Comparison of ENCODE assay signal across 22 mouse cellular contexts in the genomic region with DNA sequence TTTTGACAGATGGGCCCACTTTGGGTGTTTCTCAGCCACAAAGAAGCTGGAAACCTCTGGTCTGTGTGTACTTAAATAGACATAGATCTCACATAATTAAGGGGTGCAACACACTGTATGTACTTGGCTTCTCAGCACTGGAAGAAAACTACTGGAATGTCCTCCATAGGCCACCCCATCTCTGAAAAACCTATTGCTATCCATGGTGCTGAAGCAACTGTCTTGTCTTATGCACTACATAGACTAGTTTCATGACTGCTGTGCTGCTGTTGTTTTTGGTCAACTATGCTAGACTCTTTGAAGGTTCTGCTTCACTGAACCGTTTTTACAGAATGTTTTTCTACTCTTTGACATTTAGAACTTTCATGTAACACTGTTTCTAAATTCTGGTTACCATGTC.
DNase-seq lines count a peak whose midpoint lies in the region; ATAC-seq and TF ChIP-seq lines count a peak whose summit lies in the region.
"Had no signal": no experiment of that assay in that cellular context is flagged by ENCODE, and none has a peak within 500 bp of the region (broad histone marks: within the 10 kb centered on the region; RNA-seq: fewer than 3 reads in every experiment).

No protein-coding gene starts in this region.

- no peaks in the 10 kb centered on the region for H3K36me3 ChIP-seq in embryonic facial prominence, embryonic 11.5 days (replicated peaks; ENCODE audit: control insufficient read depth, insufficient read depth, low read depth, low read length)
- H3K36me3 ChIP-seq in embryonic facial prominence, embryonic 10.5 days (replicated peaks) = no peaks in the 10 kb centered on the region
- H3K36me3 ChIP-seq in lung, postnatal 0 days (ENCODE audit: insufficient read depth, low read length) = no peaks in the 10 kb centered on the region
- H3K36me3 ChIP-seq in forebrain, embryonic 11.5 days (ENCODE audit: control insufficient read depth, insufficient read depth, low read length) = no peaks in the 10 kb centered on the region
- H3K36me3 ChIP-seq: embryonic facial prominence, embryonic 15.5 days; hindbrain, embryonic 10.5 days; limb, embryonic 13.5 days; neural tube, embryonic 15.5 days had no signal

- ATAC-seq in embryonic facial prominence, embryonic 11.5 days (replicated peaks; ENCODE audit: insufficient number of reproducible peaks, low FRiP score, low TSS enrichment, low read depth) = no peak
- ATAC-seq in lung, postnatal 0 days = no peak
- ATAC-seq in forebrain, embryonic 11.5 days (replicated peaks; ENCODE audit: low FRiP score) = no peak
- ATAC-seq: forebrain, postnatal 0 days; midbrain, embryonic 16.5 days had no signal

- H3K9me3 ChIP-seq in embryonic facial prominence, embryonic 11.5 days (replicated peaks; ENCODE audit: control insufficient read depth, low read length) = no peaks in the 10 kb centered on the region
- no peaks in the 10 kb centered on the region for H3K9me3 ChIP-seq in embryonic facial prominence, embryonic 10.5 days
- no peaks in the 10 kb centered on the region for H3K9me3 ChIP-seq in lung, postnatal 0 days (ENCODE audit: low read length)
- no peaks in the 10 kb centered on the region for H3K9me3 ChIP-seq in forebrain, embryonic 11.5 days (ENCODE audit: control insufficient read depth, low read length)
- H3K9me3 ChIP-seq: embryonic facial prominence, embryonic 15.5 days; hindbrain, embryonic 10.5 days; neural tube, embryonic 15.5 days had no signal

- H3K4me3 ChIP-seq in embryonic facial prominence, embryonic 11.5 days (ENCODE audit: low read depth, low read length) = no peak overlapping the region
- no peak overlapping the region for H3K4me3 ChIP-seq in embryonic facial prominence, embryonic 10.5 days
- H3K4me3 ChIP-seq in lung, postnatal 0 days (ENCODE audit: low read depth, low read length) = no peak overlapping the region
- H3K4me3 ChIP-seq in lung, adult 2 months (replicated peaks; ENCODE audit: extremely low read depth, low read depth, low read length) = no peak overlapping the region
- H3K4me3 ChIP-seq in forebrain, embryonic 11.5 days (ENCODE audit: low read depth, low read length) = no peak overlapping the region
- H3K4me3 ChIP-seq: embryonic facial prominence, embryonic 15.5 days; hindbrain, embryonic 10.5 days; limb, embryonic 13.5 days; neural tube, embryonic 15.5 days had no signal

- TF ChIP-seq CTCF in lung, postnatal 0 days (IDR thresholded peaks at IDR 0.05) = no peak
- TF ChIP-seq CTCF in lung, adult 2 months (IDR thresholded peaks at IDR 0.05; ENCODE audit: insufficient read depth, low read length) = no peak

- no peak for TF ChIP-seq POLR2A in lung, adult 2 months (IDR thresholded peaks at IDR 0.05; ENCODE audit: borderline replicate concordance, extremely low read depth, low read depth, low read length)

- peak; percentile 71 for DNase-seq in embryonic facial prominence, embryonic 11.5 days (ENCODE audit: low spot score)
- DNase-seq in embryonic facial prominence, embryonic 10.5 days (ENCODE audit: low spot score) = no peak
- peak; percentile 7 for DNase-seq in lung, postnatal 0 days (ENCODE audit: low spot score)
- DNase-seq in lung, adult 2 months = no peak
- peak; percentile 36 for DNase-seq in R1 (ENCODE audit: low read depth, low spot score)
- peak; percentile 58 for DNase-seq in retina, embryonic 14.5 days (ENCODE audit: low spot score)
- DNase-seq in forebrain, embryonic 11.5 days (ENCODE audit: low spot score) = no peak
- DNase-seq in gastrocnemius, adult 8-10 months (ENCODE audit: low spot score in 2 of 2) = no peak
- DNase-seq: B cell, adult 2 months; cerebellum, adult 2 months; cerebellum, postnatal 36 days; forebrain, postnatal 0 days; gastrocnemius, postnatal 14 days; lung, postnatal 14 days; right cerebral cortex, postnatal 25 days; thymus, adult 18-20 months had no signal

- no peak overlapping the region for H3K9ac ChIP-seq in embryonic facial prominence, embryonic 11.5 days (replicated peaks; ENCODE audit: low read length)
- H3K9ac ChIP-seq in lung, postnatal 0 days (replicated peaks; ENCODE audit: low read depth) = no peak overlapping the region
- H3K9ac ChIP-seq in forebrain, embryonic 11.5 days (ENCODE audit: low read length) = no peak overlapping the region
- H3K9ac ChIP-seq: embryonic facial prominence, embryonic 15.5 days; forebrain, postnatal 0 days; limb, embryonic 13.5 days; liver, embryonic 14.5 days; neural tube, embryonic 15.5 days had no signal

- no peak for TF ChIP-seq EP300 in lung, postnatal 0 days (IDR thresholded peaks at IDR 0.05)

- no peaks in the 10 kb centered on the region for H3K4me1 ChIP-seq in embryonic facial prominence, embryonic 11.5 days (ENCODE audit: control insufficient read depth, insufficient read depth, low read length)
- H3K4me1 ChIP-seq in embryonic facial prominence, embryonic 10.5 days = no peaks in the 10 kb centered on the region
- no peaks in the 10 kb centered on the region for H3K4me1 ChIP-seq in lung, postnatal 0 days (ENCODE audit: insufficient read depth, low read depth, low read length)
- H3K4me1 ChIP-seq in lung, adult 2 months (ENCODE audit: control insufficient read depth, insufficient read depth, low read length) = no peaks in the 10 kb centered on the region
- H3K4me1 ChIP-seq in forebrain, embryonic 11.5 days (replicated peaks; ENCODE audit: control insufficient read depth, insufficient read depth, low read length) = no peaks in the 10 kb centered on the region
- H3K4me1 ChIP-seq: embryonic facial prominence, embryonic 15.5 days; hindbrain, embryonic 10.5 days; limb, embryonic 13.5 days; neural tube, embryonic 15.5 days had no signal

- H3K27me3 ChIP-seq in embryonic facial prominence, embryonic 11.5 days (ENCODE audit: control insufficient read depth, insufficient read depth, low read length) = no peaks in the 10 kb centered on the region
- H3K27me3 ChIP-seq in embryonic facial prominence, embryonic 10.5 days (replicated peaks; ENCODE audit: low read depth, poor library complexity, severe bottlenecking) = no peaks in the 10 kb centered on the region
- H3K27me3 ChIP-seq in lung, postnatal 0 days (replicated peaks; ENCODE audit: insufficient read depth, low read length) = no peaks in the 10 kb centered on the region
- no peaks in the 10 kb centered on the region for H3K27me3 ChIP-seq in forebrain, embryonic 11.5 days (ENCODE audit: control insufficient read depth, insufficient read depth, low read length)
- H3K27me3 ChIP-seq: embryonic facial prominence, embryonic 15.5 days; limb, embryonic 13.5 days; neural tube, embryonic 15.5 days had no signal

- no peak overlapping the region for H3K4me2 ChIP-seq in embryonic facial prominence, embryonic 11.5 days (ENCODE audit: low read depth, low read length)
- no peak overlapping the region for H3K4me2 ChIP-seq in lung, postnatal 0 days (replicated peaks; ENCODE audit: low read depth, low read length)
- H3K4me2 ChIP-seq in forebrain, embryonic 11.5 days (ENCODE audit: low read depth, low read length, severe bottlenecking) = no peak overlapping the region
- H3K4me2 ChIP-seq: embryonic facial prominence, embryonic 15.5 days; limb, embryonic 13.5 days; neural tube, embryonic 15.5 days had no signal

- no peak overlapping the region for H3K27ac ChIP-seq in embryonic facial prominence, embryonic 11.5 days (replicated peaks; ENCODE audit: low read depth, low read length)
- no peak overlapping the region for H3K27ac ChIP-seq in embryonic facial prominence, embryonic 10.5 days (replicated peaks)
- no peak overlapping the region for H3K27ac ChIP-seq in lung, postnatal 0 days (ENCODE audit: low read length)
- no peak overlapping the region for H3K27ac ChIP-seq in forebrain, embryonic 11.5 days (ENCODE audit: low read depth, low read length)
- H3K27ac ChIP-seq: embryonic facial prominence, embryonic 15.5 days; hindbrain, embryonic 10.5 days; limb, embryonic 13.5 days; liver, embryonic 14.5 days; neural tube, embryonic 15.5 days had no signal

- 41% methylated on average over 1 of the region's 1 CpGs for WGBS in embryonic facial prominence, embryonic 11.5 days
- 43% methylated on average over 1 of the region's 1 CpGs for WGBS in embryonic facial prominence, embryonic 10.5 days
- 22% methylated on average over 1 of the region's 1 CpGs for WGBS in lung, postnatal 0 days
- 25% methylated on average over 1 of the region's 1 CpGs for WGBS in lung, adult 2 months
- 37% methylated on average over 1 of the region's 1 CpGs for WGBS in forebrain, embryonic 11.5 days

Comparison
In these comparisons a context has a peak if more than half of its experiments do, and no peak if none do; other contexts are left out.
1. DNase-seq: peak in embryonic facial prominence, embryonic 11.5 days (single experiment), lung, postnatal 0 days (single experiment), R1 (single experiment) and retina, embryonic 14.5 days (single experiment); none in embryonic facial prominence, embryonic 10.5 days (single experiment), lung, adult 2 months (single experiment), forebrain, embryonic 11.5 days (single experiment) and gastrocnemius, adult 8-10 months (0 of 2).